Mouse (Mus musculus): ENCODE results near the gene Zbtb6.

The Zbtb6 gene

DNA sequence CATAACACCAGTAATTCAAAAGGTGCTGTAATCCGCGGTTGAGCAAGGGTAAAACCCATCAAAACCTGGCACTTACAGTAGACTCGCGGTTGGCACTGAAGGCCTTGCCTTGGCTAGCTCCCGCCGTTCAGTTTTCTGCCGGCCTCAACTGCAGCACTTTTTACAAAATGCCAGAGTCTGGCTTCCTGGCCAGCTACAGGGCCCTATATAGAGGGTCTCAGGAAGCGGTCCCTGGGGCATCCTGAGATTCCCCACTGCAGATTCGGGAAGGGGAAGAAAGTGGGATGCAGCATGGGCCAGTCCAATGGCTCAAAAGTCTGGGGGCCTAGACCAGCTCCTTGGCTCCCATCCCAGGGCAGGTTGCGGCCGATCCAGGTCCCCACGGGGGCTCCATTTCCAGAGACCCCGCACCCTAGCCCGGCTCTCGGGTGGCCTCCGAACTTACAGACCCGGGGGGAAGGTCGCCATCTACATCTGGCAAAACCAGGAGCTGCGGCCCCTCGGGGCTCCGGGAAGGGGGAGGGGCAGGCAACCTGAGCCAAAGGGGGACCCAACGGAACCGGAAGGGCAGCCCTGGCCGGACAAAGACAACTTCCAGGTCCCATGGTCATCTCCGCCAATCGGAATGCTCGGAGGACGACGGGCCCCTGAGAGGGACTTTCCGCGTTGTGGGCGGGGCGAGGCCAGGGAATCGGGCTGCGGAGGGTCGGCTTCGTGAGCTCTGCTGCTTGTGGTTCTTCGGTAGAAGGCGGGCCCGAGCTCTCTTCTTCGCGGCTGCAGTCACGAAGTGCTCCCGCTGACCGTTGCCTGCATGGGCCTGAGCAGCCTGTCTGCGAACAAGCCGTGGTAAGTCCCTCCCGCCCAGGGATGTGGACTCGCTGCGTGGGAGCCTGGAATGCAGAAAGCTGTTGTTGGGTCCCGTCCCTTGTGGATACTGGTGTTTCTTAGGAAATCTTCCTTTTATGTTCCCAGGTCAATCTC lies at the start of gene Zbtb6, which contains the start of the genes Zbtb26 and Rabgap1:
Gene Zbtb6, minus strand, starts transcription at position 561 of the 981 bp plus-strand sequence.
Gene Zbtb26, minus strand, starts transcription at position 525 of the 981 bp plus-strand sequence.
Gene Rabgap1, plus strand, starts transcription at position 669 of the 981 bp plus-strand sequence.
- peak; percentile 95 for DNase-seq (ENCODE audit: low spot score)

DNA sequence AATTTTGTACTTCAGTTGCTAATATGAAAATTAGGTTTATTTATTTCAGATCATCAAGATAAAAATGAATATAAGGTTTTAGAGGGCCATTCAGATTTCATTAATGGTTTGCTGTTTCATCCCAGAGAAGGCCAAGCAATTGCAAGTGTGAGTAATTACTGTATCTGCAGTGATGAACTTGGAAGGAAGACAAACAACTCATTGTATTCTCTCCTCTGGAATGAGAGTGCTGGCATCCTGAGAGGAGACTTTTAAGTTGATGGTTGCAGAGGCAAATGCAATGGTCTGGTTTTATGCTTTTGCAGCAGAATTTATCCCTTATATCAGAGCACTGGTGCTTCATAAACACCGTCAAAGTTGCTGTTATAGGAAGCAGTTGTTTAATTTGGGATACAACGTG lies 46.0 kb upstream of the Zbtb6 start:
- DNase-seq (ENCODE audit: low spot score) = no peak

DNA sequence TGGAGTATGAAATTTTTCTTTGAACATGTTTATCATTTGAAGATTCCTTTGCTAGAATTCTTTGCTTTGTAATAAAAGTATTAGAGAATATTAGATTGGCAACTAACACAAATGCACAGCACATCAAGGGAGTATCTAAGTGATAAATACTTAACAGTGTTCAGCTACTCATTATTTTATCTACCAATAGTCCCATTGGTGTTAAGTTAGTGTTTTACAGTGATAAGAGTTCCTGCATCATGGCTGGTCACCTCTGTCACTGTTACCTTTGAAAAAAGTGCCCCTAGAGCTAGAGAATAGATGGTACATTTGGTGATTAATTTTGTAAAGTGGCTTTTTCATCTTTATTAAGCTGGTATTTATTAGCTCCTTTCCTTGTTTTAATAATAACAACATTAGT lies 43.4 kb upstream of the Zbtb6 start:
- DNase-seq (ENCODE audit: low spot score) = no peak

DNA sequence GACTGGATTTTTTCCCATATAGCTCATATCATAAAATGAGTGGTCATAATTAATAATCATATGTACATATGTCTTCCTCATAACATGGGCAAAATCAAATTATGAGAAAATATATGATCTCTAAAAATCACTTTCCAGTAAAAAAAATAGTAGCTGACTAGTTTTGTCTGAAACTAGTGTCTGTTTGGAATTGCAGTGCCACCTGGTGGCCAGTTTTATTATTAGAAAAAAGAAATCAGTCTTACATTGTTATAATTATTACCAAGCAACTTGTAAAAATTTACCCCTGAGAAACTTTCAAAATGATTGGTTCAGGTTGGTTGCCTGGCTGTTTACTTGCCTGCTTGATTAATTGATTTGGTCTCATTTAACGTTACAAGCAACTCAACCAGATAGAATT lies 42.4 kb upstream of the Zbtb6 start:
- DNase-seq (ENCODE audit: low spot score) = peak; percentile 43

DNA sequence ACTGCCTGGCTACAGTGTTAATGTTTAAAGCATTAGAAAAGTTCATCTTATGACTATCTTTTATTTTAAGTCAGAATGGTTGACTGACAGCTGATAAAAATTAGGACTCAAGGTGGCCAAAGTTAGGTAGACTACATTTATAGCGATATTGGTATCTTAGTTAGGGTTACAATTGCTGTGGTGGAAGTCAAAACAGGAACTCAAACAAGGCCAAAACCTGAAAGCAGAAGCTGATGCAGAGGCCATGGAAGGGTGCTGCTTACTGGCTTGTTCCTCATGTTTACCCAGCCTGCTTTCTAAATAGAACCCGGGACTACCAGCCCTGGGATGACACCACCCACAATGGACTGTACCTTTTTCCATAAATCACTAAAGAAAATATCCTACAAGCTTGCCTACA lies 41.2 kb upstream of the Zbtb6 start:
- no peak for DNase-seq (ENCODE audit: low spot score)

DNA sequence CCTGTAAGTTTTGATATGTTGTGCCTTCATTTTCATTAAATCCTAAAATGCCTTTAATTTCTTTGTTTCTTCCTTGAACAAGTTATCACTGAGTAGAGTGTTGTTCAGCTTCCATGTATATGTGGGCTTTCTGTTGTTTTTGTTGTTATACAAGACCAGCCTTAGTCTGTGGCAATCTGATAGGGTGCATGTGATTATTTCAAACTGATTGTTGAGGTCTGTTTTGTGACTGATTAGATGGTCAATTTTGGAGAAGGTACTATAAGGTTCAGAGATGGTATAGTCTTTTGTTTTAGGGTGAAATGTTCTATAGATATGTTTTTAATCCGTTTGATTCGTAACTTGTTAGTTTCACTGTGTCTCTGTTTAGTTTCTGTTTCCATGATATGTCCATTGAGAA lies 37.1 kb upstream of the Zbtb6 start:
- DNase-seq (ENCODE audit: low spot score) = no peak

DNA sequence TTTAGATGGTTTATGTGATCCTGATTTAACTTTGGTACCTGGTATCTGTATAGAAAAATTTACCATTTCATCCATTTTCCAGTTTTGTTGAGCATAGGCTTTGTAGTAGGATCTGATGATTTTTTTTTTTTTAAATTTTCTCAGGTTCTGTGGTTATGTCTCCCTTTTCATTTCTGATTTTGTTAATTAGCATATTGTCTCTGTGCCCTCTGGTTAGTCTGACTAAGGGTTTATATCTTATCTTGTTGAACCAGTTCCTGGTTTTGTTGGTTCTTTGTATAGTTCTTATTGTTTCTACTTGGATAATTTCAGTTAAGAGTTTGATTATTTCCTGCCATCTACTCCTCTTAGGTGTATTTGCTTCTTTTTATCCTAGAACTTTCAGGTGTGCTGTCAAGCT lies 36.6 kb upstream of the Zbtb6 start:
- DNase-seq (ENCODE audit: low spot score) = no peak

DNA sequence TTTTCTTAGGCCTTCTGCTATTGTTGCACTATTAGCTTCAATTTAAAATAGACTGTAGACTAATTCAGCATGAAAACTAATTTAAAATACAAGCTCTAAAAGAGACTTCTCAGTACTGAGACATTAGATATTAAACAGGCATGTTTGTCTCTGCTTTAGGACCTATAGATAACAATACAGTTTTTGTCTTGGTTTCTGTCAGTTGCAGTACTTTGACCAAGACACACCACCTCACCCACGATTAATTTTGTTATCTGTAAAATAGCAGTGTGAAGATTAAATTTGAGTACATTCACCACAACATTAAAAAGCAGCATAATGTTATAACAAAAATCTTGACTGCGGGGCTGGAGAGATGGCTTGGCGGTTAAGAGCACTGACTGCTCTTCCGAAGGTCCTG lies 23.3 kb upstream of the Zbtb6 start:
- DNase-seq (ENCODE audit: low spot score) = no peak

DNA sequence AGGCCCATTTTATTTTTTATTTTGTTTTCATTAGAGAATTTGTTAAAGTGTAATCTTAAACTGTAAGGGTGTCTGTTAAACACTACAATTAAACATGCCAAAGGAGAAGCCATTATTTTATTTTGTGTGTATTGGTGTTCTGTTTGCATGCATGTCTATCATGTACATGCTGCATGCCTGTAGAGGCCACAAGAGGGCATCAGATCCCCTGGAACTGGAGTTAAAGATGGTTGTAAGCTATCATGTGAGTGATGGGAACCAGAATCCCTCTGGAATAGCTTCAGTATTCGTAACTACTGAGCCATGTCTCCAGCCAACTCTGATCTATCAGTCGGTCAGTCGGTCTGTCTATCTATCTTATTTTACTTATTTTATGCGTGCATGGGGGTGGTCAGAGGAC lies 17.7 kb upstream of the Zbtb6 start:
- no peak for DNase-seq (ENCODE audit: low spot score)

DNA sequence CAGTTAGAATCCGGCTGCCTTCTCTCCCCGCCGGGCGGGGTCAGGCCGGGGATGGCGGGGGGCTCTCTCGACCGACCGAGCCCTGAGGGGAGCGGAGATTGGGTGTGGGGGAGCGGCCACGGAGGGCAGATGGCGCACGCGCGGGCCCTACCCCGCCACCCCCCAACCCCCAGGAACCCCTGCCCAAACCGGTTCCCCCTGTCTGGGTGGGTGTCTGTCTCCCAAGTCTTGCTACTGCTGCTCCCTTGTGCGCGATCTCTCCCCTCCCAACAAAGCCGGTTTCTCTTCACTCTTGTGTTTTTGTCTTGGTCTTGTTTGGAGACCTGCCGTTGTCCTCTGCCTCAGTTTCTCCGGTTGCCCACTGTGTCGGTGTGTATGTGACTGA lies 9.4 kb upstream of the Zbtb6 start:
- DNase-seq (ENCODE audit: low spot score) = no peak

DNA sequence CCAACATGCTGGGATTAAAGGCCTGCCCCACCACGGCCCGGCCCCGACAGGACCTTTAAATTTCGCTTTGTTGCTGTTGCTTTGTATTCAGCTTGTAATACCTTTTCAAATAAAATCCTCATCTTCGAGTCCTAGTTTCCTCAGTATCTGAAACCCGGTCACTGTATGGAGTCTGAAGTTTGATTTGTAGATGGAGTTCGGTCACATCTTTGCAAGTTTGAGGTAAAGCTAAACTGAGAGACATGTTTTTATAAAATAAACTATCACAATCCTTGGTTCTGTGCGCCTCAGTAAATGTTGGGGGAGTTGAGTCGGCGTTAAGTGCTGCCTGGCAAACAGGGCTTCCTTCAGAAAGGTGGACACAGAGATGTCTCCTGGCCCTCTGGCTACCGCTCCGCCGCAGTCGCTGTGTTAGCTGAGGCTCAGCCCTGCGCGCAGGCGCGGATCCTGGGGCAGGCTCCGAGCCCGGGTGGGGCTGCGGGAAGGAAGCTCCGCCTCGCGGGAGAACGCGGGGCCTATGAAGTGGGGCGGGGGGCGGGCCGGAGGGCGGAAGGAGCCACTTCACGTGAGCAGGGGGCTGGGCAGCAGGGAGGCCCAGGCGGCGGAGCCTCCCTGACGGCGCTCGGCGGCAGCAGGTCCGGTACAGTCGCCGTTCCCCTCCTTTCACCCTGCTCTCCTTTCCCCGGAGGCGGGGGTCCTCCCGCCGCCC lies 8.8 kb upstream of the Zbtb6 start:
- DNase-seq (ENCODE audit: low spot score) = peak; percentile 91

DNA sequence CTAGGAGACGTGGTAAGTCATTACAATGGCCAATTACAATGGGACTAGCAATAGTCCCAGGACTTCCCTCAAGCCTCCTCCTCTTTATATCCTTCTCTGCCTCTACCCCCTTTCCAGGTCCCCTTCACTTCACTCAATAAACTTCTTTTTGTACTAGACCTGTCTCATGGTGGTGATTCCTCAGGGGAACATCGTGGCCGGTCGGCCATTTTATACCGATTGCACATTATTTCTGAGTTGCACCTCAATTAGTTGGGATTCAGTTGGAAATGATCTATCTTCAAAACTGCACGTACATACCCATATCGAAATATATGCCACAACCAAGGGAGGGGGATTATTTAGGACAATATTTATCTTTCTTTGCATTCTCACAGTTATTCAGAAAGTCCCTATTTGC lies 11.4 kb downstream of the Zbtb6 start:
- DNase-seq (ENCODE audit: low spot score) = no peak

DNA sequence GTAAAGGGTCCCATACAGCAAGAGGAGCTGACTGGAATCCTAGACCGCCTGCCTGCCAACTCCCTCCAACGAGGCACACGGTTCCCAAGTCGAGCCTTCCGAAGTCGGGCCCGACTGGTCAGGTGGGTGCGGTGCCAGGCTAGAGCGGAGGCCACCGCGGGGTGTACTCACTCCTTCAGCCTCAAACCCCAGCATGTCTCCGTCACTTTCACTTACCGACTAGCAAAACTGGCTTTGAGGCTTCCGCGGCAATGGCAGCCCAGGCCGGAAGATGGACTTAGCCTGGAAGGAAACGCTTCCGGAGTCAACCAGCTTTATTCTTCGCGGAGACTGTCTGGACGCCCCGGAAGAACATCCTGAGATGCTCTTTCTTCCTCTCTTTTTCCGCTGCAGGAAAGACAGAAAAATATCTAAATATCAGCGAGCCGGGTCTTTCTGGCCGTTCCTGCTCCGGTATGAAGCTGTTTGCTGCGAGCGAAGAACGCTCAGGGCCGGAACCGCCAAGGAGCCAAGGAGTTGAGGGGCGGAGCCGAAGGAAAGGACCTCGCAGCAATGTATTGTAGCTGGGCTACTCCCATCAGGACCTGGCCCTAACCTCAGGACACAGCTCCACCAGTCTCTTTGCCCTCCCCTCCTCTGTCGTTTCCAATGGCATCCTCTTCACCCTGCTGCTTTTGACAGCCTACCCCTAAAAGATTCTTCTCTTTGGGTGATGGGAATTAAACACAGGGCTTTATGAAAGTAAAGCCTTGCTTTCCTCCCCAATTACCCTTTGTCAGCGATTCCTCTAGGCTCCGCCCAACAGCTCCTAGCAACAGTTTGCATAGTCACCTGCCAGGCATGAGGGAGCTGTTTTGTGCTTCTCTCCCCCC lies 12.1 kb downstream of the Zbtb6 start:
- peak; percentile 86 for DNase-seq (ENCODE audit: low spot score)

DNA sequence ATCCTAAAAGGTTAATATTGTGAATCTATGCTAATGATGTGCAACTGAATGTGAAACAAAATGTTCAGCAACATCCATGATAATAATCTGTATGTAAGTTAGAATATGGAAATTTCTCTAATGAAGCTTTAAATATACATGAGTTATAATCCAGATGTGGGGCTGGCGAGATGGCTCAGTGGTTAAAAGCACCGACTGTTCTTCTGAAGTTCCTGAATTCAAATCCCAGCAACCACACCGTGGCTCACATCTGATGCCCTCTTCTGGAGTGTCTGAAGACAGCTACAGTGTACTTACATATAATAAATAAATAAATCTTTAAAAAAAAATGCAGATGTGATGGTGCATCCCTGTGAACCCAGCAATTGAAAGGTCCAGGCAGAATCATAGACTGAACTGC lies 19.3 kb downstream of the Zbtb6 start:
- no peak for DNase-seq (ENCODE audit: low spot score)

DNA sequence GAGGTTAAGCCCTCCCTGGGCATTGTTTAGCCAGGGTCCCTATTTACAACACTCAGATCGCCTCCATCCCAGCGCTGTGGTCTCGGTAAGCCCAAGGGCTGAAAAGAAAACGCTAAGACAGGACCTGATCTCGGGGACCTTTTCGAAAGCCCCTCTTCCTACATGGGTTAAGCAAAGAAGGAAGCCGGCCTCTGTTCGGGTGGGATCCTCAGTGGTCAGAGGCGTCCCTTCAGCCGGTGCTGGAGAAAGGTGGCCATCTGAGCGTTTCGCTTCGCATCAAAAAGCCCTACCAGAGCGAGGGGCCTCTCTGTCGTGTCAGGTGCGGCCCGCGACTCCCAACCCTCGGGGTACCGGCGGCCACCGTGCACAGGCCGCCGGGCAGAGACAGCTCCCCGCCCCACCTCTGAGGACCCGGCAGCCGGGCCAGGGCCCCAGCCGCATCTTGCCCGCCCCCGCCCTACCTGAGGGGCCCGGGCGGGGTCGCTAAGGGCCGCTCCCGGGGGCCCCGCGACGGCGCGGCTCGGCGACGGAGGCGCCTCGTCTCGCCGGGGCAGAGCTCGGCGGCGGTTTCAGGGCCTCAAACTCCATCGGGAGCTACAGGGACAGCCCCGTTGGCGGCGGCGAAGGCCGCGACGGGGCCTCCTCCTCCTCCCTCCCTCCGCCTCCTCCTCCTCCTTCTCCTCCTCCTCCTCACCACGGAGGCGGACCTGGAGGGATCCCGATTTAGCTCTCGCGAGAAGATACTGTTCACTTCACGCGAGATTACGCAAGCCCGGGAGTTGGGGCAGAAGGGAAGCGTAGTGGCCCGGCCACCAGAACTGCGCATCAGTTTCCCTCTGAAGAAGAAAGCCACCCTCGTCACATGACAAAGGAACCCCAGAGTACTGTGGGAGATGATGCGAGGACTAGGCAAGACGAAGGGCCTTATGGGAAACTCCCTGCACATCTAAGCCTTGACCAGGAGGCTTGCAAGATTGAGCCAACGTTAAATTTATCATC lies 20.4 kb downstream of the Zbtb6 start, which contains the start of gene Rc3h2:
Gene Rc3h2, minus strand, starts transcription at position 598 of the 999 bp plus-strand sequence.
- peak; percentile 96 for DNase-seq (ENCODE audit: low spot score)

DNA sequence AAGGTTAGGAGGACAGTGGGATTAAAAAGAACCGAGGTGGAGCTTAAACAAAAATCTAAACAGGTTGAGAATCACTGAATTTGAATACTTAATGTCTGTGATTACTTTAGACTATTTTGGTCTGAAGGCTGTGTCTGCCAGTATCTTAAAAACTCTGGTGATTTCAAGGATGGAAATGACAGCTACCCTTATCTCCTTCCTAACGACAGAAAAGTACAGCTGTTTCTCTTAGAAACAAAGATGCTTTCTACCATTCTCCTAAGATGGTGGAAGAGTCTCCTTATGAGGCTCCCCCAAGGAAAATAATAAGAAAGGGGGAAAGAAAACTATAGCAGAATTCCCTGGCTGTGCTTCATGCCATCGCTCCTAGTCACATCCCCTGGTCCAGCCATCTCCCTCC lies 21.1 kb downstream of the Zbtb6 start:
- no peak for DNase-seq (ENCODE audit: low spot score)

DNA sequence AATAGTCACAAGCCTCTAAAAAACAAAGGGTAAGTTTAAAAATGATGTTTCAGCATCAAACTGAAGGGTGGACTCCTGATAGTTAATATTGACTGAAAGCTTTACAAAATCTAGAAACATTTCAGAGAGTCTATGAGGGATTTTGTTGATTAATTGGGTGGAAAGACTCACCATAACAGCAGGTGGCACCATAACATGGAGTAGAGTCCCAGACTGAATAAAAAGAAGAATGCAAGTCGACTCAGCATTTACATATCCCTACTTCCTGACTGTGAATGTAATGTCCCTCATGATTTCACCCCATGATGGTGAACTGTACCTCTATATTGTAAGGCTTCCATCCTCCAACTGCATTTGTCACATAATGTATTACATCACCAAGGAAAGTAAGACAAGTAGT lies 47.4 kb downstream of the Zbtb6 start:
- no peak for DNase-seq (ENCODE audit: low spot score)

DNA sequence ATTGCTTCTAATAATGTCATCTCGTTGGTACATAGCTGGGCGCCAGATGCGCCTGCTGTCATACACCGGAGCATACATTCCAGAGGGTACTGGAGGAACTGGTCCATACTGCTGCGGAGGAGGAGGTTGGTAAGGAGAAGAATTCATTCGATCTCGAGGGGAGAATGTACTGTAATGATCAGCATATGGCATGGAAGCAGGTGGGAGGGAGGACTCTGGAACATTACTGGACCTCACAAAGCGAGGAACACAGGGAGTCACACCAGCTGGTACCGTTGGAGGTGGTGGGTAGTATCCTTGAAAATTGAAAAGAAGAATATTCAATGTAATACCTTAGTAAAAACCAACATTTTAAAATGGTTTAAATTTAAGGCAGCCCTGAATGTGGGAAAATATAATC lies 60.0 kb downstream of the Zbtb6 start:
- peak; percentile 25 for DNase-seq (ENCODE audit: low spot score)

DNA sequence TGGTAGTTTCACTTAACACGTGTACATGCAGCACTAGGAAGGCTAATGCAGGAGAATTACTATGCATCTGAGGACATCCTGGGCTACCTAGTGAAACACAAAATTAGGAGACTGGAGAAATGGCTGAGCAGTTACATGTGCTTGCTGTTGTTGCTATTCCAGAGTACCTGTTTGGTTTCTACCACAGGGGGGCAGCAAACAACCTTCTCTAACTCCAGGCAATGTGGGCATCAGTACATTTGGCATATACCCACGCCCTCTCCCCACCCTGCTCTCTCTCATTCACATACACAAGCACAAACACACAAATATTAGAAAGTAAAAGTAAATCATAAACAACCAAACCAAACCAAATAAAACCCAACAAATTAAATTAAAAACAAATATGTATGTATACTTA lies 62.8 kb downstream of the Zbtb6 start:
- DNase-seq (ENCODE audit: low spot score) = peak; percentile 69

DNA sequence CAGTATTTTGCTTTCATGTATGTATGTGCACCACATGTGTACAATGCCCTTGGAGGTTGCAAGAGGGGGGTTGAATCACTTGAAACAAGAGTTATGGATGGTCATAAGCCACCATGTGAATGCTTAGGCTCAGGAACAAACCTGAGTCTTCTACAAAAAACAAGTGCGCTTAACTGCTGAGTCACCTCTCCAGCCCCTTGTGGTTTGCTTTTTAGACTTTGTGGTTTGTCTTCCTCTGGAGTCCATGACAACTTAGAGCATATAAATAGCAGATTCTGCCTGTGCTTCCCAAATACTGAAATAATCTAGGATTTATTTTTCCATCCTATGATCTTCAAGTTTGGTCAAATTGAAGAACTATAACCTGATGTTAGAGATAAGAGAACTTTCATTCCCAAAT lies 67.0 kb downstream of the Zbtb6 start:
- no peak for DNase-seq (ENCODE audit: low spot score)
